Mouse (Mus musculus): ENCODE data around the gene Slc8b1. TPM values are rescaled to one million over a fixed set of nuclear protein-coding genes. Genes with fewer than 3 reads are reported as not detected.

Gene Slc8b1
- total RNA-seq, 2 experiments from 2014 or later = 9.5 to 11.3 TPM

DNA sequence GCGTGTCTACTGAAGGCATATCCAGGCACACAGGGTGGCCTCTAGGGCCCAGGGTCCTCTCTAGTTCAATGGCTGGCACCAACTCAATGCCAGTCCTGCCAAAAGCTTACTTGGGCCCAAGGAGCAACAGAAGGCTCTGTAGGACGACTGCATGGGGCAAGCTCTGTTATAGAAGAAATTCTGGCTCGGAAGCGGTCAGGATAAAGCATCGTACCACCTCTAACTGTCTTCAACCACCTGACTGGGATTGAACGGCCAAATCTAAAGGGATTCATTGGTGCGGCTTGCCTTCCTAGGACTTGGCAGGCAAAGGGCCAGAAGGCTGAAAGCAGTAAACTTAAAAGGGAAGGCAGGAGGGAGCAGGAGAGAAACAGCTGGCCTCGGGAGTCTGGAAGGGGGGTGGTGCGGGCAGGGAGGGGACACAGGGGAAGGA, 57.4 kb downstream of the Slc8b1 start:
- peak in 1 of 2 experiments; percentile 22 for DNase-seq

DNA sequence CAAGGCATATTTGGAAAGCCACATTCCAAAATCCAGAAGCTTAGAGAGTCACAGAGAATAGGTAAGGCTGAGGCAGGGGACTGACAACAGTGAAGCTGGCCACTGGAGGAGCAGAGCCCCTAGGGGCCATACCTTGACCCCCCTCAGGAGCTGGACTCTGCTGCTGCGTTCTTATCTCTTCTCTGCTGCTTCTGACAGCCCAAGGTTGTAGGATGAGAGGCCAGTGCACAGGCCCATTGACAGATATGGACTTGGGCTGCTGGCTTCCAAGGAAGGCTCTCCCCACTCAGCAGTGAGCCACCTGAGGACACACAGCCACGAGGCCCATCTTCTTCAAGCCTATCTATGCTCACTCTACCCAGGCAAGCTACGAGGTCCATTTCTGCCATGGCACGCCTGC, 58.0 kb downstream of the Slc8b1 start:
- no peak for DNase-seq

DNA sequence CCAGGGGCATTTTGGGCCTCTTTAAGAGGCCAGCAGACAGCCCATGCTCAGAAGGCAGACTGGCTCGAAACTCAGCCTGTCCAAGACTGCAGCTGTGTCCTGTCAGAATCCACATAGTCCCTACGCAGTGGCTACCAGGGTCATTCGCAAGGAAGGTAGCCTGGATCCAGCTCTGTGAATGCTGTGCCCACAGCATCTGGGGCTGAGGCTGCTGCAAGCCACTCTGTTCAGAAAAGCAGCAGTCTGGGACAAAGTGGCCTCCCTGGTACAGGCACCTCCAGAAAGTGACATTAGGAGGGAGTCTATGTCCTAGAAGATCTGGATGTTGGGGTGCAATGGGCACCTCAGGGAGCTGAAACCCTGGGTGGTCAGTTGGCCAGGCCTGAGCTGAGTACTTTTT, 58.8 kb downstream of the Slc8b1 start:
- no peak for DNase-seq

DNA sequence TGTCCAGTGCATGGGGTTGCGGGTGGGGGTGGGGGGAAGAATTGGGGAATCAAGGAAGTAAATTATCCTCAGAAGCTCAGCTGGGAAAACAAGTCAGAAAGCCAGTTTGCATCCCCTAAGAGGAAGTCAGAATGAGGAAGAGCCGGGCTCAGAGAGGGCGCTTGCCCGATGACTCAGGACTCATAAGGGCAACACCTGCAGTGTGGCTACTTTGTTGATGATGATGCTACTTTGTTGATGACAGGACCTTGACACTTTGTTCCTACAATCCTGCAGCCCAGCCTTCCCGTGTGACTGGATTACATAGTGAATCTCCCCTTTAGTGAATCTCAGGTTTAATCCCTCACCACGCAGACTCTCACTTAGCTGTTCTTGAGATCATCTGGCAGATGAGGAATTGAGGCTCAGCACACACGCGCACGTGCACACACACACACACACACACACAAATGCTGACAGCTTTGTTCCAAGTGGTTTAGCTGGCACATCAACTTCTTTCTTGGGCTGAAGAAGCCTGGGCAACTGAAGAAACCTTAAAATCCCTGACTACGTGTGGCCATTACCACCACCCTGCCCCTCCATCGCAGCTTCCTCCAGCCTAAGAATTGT, 59.4 kb downstream of the Slc8b1 start:
- peak; percentile 41 to 69 for DNase-seq

DNA sequence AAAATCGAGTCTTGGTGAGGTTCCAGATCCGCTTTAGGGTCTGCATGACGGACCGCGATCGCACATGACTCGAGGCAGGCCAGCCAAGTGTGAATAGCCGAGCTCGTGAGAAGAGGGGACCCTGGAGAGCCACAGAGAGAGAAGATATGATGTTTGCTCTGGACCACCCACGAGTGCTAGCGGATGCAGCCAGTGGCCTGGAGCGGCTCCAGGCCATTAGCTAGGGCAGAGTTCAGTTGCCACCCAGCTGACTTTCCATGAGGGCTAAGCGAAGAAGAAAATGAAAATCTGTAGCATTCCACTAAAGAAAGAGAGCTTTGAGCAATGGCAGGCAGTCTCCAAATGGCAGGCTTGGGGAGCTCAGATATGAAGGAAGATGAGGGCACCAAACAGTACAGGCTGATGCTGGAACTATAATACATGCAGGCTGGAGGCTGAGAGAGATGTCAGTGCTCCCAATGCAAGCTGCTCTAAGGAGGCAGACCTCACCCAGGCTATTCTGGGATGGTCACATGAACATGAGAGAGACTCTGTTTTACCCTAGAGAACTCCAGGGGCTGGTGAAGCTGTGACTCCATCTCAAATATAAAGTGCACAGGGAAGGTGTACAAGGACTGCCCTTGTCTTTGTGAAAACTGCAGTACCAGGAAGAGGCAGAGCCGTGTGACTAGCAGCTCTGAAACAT, 60.2 kb downstream of the Slc8b1 start:
- DNase-seq = peak in 1 of 2 experiments; percentile 40

DNA sequence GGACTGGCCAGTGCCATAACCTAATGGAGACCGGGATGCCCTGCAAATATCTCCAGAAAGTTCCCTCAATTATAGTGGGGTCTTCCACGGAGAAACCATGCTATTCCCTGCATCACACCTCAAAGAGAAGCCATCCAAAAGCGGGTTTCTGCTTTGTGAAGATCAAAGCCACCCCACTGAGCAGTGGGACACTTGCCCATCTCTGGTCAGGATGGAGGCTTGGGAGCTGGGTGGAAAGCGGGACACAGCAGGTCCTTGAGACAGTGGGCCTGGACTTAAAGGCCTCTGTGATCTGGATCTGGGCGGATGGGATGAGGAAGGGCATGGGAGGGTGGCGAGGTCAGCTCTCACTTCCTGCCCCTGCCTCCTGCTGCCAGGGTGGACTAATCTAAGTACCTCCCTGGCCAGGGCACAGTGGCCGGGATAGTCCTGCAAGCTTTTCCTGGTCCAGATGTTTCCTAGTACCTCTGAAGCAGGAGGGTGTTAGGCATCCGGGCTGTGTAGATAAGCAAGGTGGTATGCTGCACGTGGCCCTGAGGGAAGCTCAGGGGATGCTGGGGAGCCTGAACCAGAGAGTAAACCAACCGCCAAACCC, 63.6 kb downstream of the Slc8b1 start:
- DNase-seq = no peak

DNA sequence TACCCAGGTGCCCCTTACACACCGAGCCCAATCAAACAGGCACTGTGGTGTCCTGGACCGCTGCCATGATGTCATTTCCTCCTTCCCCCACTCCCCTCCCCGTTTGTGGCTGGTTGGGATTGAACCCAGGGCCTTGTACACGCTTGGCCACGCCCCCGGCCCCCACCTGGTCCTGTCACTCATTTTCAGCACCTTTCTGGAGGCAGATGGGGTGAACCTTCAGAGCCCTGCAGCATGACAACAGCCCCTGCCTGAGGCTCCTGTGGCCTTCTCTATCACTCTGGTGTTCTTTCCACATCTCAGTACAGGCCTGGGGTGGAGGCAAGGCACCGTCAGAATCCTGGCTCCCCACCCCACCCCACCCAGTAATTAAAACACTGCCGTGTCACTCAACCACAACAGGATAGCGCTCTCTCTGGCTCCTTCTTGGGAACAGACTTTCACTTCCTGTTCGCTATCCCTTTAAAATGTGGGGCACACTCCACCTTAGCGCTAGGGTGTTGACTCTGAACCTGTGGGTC, 65.9 kb downstream of the Slc8b1 start:
- no peak for DNase-seq

DNA sequence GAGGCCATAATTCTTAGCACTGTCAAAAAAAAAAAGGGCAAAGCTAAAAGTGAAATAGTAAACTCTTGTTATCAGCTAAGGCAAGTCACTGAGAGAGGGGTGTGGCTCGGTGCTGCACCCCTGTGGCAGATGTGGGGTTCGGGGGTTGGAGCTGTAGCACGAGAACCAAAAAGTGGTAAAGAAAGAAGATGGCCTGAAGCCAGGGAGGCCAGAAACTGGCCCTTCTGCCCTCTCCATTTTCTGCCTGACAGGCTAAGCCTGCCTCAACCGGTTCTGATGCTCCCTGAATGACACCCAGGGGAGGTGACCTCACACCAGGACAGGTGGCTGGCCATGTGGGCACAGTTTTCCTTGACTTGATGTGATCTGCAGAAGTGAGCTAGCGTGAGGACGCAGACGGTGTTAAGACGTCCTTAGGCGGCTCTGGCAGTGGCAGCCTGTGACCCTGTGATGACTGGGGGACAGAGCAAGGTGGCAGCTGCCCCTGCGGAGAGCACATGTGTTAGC, 67.0 kb downstream of the Slc8b1 start:
- peak in 1 of 2 experiments; percentile 34 for DNase-seq

DNA sequence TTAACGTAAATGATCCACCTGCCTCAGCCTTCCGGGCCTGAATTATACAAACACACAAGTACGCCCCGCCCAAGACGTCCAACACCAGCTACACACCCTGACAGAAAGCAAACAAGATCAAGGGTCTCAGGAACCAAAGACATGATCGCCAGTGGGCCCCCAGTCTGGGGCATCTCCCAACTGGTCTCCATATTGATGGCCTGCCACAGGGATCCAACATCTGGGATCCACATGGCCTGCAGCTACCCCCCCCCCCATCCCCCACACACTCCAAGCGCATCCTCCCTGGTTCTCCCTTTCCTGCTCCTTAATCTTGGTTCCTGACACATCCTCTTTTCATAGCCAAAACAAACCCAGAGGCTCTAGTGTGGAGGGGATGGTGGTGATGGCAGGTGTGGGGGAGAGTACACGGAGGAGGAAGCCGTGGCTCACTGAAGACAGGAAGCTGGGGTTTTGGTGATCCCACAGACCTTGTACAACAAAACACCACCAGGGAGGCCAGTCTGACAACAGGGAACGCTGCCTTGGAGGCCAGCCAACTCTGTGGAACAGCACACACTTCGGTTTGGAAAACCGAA, 67.6 kb downstream of the Slc8b1 start:
- DNase-seq = peak; percentile 80 to 87

DNA sequence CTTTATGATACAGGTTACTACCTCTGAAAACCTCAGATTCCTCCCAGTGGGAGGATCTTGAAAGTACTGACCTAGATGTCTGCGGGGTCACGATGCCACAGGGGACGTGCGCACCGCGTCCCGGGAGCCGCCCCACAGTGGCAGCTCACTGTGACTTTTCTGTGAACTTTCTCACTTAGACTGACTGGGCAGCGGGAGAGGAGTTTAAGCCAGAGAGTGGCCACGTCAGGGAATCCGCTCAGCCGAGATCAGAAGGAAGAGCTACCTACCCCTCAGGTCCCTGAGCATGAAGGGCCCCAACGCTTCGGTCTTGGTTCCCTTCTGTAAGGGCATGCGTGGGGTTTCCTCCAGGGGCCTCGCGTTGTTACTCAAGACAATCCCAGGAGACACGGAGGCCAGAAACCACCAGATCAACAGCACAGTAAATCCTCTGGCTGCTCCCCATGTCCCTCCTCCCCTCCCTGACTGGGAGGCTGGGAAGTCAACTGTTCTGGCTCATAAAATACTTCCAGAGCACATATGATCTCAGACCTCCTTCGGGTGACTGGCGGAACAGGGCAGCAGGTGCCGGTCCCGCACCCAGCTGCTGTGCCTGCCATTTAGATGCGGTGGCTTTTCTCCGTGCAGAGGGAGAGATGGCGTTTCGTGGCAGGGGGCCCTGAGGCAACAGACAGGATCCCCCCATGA, 68.4 kb downstream of the Slc8b1 start:
- peak; percentile 82 to 86 for DNase-seq

DNA sequence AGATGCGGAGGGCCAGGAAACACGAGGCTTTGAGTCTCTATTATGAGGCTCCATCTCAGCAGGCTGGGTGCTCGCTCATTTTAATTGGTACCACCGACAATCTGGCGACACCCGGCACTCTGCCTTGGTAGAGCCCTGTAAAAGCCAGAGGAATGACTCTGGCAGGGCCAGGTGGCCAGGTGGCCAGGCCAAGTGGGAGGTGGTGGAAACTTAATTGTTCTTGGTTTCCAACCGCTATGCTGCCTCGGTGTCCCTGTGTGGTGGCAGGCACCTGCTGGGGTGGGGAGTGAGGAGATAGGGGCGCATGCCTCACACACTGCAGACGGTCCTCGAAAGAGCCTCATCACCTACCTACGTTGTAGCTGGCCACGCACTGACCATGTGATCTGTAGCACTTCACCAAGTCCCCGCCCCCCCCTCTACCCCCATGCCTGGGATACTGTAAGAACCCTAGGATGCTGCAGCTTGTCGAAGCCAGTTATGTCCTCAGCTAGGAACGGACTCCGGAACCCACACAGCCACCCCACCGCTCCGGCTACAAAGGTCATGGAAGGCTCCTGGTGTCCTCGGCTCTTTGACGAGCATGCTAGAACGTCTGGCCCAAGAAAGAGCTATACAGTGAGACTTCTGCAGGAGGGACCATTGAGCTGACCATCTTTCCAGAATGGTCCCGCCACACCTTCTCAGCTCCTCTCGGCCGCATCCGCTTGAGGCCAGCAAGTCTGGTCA, 69.1 kb downstream of the Slc8b1 start:
- no peak for DNase-seq

DNA sequence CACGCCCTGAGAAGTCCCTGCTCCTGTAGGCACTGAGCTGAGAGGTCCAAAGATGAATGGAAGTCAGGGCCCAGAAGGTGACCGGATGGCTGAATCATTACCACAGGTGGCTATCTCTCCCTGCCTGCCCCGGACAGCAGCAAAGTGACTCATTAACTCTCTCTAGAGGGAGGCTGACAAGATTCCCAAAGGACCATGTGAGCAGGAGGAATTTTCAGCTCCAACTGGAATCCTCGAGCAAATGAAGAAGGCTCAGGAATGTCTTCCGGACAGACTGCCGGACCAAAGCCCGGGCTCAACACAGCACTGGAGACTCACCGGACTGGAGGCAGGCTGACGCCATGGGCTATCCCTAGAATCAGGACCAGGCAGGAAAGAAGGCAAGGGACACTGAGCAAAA, 71.0 kb downstream of the Slc8b1 start:
- DNase-seq = no peak

DNA sequence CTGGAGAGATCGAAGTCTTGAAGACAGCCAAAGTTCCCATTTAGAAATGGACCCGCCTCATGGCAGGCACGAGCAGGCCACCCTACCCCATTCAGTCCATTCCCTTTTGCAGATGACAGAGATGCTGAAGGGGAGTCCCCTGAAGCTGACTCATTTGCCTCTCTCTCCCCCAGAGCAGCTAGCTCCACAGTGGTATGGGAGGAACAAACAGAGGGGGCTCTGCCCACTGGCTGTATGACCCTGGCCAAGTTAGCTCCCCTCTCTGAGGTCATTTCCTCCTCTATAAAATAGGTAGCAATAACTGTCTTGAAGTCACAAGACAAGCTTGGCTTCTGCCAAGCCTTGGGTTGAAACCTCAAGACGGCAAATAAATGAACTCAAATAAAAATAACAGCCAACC, 72.5 kb downstream of the Slc8b1 start:
- no peak for DNase-seq

Other genes starting within 250 kb of the Slc8b1 start
- not detected for gene Lhx5, start 79.5 kb upstream of the Slc8b1 start, total RNA-seq (2021)
- gene Sdsl, start 38.4 kb upstream of the Slc8b1 start, total RNA-seq (2021) = 1 to 10 TPM; 6.8 to 9.4 TPM
- 1 to 10 TPM in 1 of 2 experiments, under 1 TPM in 1; 0.87 to 2.4 TPM for gene Sds, start 34.6 kb upstream of the Slc8b1 start, total RNA-seq (2021)
- 10 to 100 TPM; 47.4 to 50.3 TPM for gene Plbd2, start 7.5 kb upstream of the Slc8b1 start, total RNA-seq (2021)
- gene Tpcn1, start 77.5 kb downstream of the Slc8b1 start, total RNA-seq (2021) = 10 to 100 TPM; 29.7 to 35.5 TPM
- gene Iqcd, start 77.8 kb downstream of the Slc8b1 start, total RNA-seq (2021) = not detected
- 10 to 100 TPM; 13.4 to 16.3 TPM for gene Rita1, start 101.4 kb downstream of the Slc8b1 start, total RNA-seq (2021)
- 10 to 100 TPM; 19.2 to 23.0 TPM for gene Ddx54, start 101.6 kb downstream of the Slc8b1 start, total RNA-seq (2021)
- gene Cfap73, start 123.1 kb downstream of the Slc8b1 start, total RNA-seq (2021) = not detected
- gene Rasal1, start 137.6 kb downstream of the Slc8b1 start, total RNA-seq (2021) = under 1 TPM in 1 of 2 experiments, not detected in 1; 0.69 TPM
- gene Dtx1, start 200.8 kb downstream of the Slc8b1 start, total RNA-seq (2021) = 1 to 10 TPM in 1 of 2 experiments, under 1 TPM in 1; 0.99 to 2.7 TPM
- gene Oas2, start 238.7 kb downstream of the Slc8b1 start, total RNA-seq (2021) = 1 to 10 TPM; 1.1 to 1.2 TPM